Mouse (Mus musculus) urinary bladder, postnatal 25 days (tissue): ENCODE measurements around the gene Ppox.
A peak's percentile ranks its signal among the peaks of the same experiment; 100 is the strongest.
"Not testable (repeated sequence)": the region's sequence is repeated elsewhere in the genome, so short reads cannot be mapped to it uniquely, and the experiment has no call there.

Experiments used
- DNase-seq: peaks from one replicate; pipeline ENCODE4 v3.0.0; 2022; ENCODE audit warnings: low spot score

Ppox gene

GRCm38 (mm10) chr1:171280916-171281527, at the start of gene Ppox:
Gene Ppox, minus strand, starts transcription at chr1:171281186.
- peak; percentile 73 for DNase-seq

GRCm38 (mm10) chr1:171330216-171330560, 49.2 kb upstream of the Ppox start:
- DNase-seq = no peak

DNA sequence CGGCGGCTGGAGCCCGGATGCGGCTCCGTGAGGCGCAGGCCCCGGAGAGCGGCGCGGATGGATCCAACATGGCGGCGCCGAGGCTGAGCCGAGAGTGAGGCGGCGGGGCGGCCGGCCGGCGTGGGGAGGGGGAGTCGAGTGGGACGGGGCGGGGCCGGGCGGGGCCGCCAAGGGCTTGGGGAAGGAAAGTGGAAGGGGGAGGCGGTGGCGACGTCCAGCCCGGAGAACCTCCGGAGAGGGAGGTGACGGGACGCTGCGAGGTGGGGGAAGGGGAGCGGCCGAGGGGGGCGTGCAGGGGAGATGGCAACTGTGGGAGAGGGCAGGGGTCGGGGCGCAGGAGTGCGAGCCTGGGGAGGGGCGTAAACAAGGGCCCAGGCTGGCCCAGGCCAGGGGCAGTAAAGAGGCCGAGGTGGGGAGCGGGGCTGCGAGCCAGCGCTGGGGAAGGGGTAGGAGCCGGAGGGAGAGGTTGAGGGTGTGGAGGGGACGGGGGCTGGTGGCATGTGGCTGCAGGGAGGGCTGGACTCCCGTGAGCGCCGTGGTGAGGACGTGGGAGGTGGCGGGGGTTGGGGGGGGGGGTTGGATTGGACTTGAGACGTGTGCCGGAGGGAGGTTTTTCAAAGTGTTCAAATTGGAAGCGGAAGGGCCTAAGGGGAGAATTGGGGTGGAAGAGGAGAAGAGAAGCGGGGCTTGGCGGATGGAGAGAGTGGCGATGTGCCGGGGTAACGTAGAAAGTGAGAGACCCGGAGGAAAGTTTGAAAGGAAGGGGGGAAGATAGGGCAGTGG, 48.6 kb upstream of the Ppox start:
- DNase-seq = no peak

GRCm38 (mm10) chr1:171328839-171329432, 48.0 kb upstream of the Ppox start, which contains the start of gene Dedd:
Gene Dedd, plus strand, starts transcription at chr1:171329145.
- DNase-seq = peak; percentile 75

DNA sequence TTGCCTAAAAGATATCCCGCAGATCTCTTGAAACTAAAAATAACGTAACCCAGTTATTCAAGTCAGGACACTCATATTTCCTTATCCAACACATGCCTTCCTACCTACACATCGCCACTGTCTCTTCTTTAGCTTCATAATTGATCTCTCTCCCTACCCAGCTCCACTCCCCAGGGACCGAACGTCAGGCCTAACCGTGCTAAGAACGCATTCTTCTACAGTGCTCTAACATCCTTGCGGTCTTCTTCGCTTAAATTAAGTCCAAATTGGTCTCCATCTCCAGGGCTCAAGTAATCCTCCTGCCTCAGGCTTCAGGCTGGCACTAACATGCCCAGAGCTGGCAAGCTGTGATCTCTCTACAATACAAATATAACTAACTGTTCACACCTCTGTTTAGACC, 47.3 kb upstream of the Ppox start:
- no peak for DNase-seq

DNA sequence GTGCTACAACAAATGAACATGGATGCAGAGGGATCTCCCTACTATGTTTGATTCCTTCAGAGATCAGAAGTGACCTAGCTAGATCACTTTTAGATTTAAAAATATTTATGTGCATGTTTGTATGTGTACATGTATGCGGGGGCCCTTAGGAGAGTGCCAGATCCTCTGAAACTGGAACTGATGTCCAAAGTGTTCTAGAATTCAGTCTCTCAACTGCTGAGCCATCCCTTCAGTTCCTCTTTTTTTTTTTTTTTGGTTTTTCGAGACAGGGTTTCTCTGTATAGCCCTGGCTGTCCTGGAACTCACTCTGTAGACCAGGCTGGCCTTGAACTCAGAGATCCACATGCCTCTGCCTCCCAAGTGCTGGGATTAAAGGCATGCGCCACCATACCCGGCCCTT, 45.6 kb upstream of the Ppox start:
- not testable (repeated sequence) for DNase-seq

DNA sequence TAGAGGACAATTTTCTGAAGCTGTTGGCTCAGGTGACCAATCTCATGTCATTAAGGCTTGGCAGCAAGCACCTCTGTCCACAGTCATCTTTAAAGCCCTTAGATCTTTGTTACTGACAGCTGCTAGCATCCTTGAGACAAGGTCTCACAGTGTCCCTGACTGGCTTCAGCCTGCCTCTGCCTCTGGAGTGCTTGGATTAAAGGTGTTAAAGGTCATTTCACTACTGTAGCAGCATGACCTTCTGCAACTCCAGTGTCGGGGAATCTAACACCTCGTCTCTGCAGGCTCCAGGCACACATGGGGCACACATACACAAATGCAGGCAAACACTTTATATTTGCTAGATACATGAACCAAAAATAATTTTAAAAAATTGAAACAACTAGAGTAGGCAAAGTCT, 44.6 kb upstream of the Ppox start:
- no peak for DNase-seq

DNA sequence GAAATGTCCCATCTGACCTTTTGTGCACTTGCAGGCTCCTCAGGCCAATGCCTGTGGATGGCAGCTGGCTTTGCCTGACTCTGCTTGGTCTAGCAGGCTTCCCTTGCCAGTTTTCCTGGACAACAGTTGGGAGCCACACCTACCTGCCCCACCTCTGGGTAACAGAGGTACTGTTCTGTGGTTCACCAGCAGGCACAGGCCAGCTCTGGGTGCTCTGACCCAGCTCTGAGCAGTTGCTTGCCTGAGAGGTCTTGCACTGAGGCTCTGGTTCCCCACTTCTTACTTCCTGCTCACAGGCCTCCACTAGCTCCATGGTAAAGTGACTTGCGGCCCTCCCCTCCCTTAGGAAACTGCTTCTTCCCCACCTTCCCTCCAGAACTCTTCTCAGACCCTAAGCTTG, 41.0 kb upstream of the Ppox start:
- DNase-seq = no peak

GRCm38 (mm10) chr1:171321415-171321814, 40.4 kb upstream of the Ppox start:
- DNase-seq = no peak

DNA sequence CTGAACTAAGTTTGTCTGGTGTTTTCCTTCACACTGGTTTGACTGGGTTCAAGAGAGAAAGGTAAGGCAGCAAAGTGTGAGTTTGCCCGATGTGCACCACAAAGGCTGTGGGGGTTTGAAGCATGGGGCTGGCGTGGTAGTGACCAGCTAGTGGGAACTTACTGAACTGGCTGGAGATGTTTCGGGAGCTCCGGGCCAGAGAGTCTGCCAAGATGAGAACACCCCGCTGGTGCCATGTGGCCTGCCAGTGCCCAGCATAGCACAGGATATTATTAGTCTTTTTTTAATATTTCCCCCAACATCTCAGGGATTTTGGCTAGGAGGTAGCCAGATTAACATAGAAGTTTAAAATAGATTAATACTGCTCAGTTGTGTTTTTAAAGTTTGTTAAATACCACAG, 39.2 kb upstream of the Ppox start:
- DNase-seq = no peak

- DNase-seq = no peak
These were observed 38.8 kb upstream of the Ppox start for GRCm38 (mm10) chr1:171319748-171320147.

GRCm38 (mm10) chr1:171309321-171309720, 28.3 kb upstream of the Ppox start:
- no peak for DNase-seq

- not testable (repeated sequence) for DNase-seq
These were observed 25.2 kb upstream of the Ppox start for GRCm38 (mm10) chr1:171306157-171306556.

GRCm38 (mm10) chr1:171298226-171298625, 17.2 kb upstream of the Ppox start:
- no peak for DNase-seq

GRCm38 (mm10) chr1:171295063-171295402, 14.0 kb upstream of the Ppox start:
- no peak for DNase-seq

DNA sequence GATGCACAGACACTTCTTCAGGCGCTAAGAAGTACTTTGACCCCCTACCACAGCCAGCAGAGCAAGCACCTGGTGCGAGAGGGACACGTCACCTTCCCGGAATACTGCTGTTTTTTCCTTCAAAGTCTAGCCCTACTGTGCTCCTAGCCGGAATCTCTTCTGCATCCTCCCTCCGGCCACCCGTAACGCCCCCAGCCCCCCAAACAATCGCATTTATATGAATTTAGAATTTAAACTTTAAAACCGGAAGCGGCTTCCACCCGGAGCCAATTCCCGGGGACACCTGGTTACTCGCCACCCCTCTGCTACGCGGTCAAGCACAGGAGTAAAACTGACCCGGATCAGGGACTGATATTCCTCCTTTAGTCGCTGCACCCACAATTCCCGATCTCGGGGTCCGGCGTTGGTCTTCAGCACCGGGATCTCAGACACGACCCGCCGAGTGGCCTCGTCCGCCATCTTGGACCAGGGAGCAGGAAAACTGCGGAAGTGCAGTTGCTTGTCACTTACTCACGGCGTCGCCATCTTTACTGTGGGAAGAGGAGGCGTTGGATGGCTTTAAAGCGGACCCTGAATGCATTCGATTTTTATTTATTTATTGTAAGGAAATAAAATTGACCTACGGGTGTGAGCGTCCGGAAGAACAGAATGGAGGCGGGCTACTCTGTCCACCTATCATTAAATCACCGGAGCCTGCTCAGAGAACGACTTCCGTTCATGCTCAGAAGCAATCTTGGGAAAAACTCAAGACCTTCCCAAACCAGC, 13.5 kb upstream of the Ppox start, which contains the start of gene Ufc1:
TSS of gene Ufc1 (minus strand) at position 727 of the 765 bp plus-strand sequence.
- peak; percentile 75 for DNase-seq

DNA sequence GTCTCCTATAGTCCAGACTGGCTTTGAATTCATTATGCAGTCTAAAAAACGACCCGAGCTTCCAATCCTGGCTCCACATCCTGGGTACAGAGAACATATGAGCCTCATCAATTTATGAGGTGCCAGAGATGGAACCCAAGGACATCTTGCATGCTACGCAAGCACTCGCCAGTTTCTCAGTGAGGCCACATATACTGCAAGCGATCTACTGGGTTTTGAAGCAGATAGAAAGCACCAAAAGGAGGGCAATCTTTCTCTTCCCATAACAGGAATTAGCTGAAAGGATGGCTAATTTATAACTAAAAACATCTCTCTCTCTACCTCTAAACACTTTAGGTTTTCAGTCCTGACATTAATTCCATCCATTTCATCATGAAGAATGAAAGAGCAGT, 12.9 kb upstream of the Ppox start:
- no peak for DNase-seq

GRCm38 (mm10) chr1:171293351-171293750, 12.4 kb upstream of the Ppox start:
- no peak for DNase-seq

DNA sequence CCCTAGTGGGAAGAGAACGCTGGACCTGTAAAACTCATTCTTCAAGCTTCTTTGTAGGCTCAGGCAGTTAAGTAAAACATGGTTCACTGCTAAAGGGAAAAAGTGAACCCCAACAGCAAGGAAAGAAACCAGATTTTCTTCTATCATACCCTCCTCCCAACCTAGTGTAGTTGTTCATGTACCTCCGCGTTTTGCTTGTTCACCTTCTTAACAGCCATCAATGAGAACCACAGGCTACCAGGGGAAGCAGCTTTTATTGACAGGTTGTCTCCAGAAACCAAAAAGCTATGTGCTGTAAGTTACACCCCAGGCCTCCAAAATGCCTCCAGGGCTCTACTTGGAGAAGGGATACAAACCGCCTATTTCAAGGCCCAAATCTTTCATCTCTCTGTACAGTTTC, 7.3 kb upstream of the Ppox start:
- DNase-seq = no peak

DNA sequence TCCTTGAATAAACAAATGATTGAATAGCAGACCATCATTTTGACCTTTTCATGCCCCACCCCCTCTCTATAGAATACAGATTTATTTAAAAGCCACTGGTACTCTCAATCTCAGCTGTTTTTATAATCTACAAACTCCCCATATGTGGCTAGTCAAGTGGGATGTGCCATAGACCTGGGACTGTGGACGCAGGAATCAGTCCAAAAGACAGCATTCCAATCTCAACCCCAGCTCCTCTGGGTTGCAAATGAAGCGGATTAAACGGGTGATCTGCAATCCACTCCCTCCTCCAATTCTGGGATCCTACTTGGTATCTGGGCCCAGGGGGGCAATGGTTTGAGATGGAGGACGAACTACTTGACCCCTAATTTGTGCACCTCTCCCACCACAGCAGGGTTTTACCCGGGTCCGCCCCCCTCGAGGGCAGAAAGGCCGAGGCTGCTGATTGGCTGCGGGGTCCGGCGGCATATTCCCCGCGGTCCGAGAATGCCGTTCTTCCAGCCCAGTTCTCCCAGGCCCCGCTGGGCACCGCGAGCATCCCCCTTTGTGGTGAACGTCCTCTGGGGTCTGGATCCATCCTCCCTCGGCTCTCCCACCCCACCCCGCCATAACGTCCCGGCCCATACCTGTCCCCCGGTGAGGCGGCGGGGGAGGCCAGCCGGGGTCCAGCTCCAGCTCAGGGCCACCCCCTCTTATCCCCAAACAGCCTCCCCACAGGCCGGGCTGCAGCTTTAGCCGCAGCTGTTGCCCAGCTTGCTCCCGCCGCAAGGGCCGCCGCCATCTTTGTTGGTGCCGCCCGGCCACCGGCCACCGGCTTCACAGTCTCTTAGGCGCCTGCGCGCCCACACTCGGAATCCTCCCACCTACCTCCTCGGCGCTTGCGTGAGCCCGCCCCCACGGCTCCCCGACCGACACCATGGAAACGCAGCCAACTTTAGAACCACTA, 6.4 kb upstream of the Ppox start, which contains the start of gene Usp21:
TSS of gene Usp21 (minus strand) at position 856 of the 946 bp plus-strand sequence.
- peak; percentile 89 for DNase-seq

DNA sequence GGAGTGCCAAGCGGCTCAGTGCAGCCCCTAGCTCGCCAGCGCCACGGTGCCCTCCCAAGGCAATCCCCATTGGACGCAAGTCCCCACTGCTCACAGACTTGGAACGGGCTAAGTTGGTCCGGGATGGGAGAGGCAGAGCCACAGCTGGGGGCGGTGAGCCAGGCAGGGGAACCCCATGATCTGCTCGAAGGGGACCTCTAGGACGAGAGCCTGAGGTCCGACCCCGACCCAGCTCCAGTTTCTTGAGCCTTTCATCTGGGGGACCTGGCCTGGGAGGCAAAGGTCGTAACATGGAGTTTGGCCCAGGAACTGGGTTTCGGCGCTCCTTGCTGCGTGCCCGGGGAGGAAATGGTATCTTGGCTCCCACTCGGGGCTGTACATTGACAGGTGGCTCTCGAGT, 5.5 kb upstream of the Ppox start:
- DNase-seq = no peak
